Mouse (Mus musculus): Measurements from ENCODE around the gene Bach1.

Gene Bach1

DNA sequence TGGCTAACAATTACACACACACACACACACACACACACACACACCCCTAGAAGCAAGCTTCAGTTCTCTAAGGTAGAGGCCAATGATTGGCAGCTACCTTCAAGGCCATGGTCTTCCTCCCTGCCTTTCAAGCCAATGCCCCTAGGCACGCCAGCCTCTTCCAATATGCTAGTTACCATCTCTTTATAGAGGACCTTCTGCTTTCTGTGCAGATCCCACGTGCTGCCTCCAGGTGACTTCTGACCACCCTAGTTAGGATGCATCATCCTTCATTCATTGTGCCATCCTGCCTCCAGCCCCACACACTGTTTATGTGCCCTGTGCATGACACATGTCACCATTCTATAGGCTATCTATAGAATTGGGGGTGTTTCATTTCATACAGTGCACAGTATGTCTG, 45.6 kb downstream of the Bach1 start:
- no peak for DNase-seq

DNA sequence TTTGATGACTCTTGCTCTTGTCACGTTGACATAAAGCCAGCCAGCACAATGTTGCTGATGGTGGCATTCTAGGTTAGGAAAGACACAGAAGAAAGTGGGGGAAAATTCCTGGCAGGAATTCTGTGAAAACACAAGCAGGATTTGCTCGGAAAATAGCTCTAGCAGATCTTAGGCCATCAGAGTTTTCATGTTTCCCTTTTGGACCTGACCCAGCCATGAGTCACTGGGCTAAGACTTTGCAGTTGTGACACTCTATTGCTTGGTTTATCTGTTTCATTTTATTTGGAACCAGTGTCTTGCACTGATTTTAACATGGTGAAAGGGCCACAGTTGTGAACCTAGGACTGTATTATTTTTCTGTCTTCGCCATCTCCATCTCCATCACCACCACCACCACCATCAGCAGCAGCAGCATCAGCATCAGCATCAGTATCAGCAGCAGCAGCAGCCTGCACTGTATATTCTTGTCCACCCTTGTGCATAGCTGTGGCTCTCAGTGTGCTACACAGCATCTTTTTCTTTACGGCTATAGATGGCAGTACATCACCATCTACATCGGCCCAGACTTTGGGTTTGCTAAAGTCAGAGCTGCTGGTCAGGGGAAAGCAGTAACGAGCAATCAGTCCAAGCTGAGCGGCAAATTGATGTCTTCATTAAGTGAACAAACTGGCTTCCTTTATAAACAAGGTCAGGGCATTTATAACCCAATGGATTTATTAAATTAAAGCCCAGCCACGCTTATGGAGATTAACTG, 46.6 kb downstream of the Bach1 start:
- DNase-seq = no peak

DNA sequence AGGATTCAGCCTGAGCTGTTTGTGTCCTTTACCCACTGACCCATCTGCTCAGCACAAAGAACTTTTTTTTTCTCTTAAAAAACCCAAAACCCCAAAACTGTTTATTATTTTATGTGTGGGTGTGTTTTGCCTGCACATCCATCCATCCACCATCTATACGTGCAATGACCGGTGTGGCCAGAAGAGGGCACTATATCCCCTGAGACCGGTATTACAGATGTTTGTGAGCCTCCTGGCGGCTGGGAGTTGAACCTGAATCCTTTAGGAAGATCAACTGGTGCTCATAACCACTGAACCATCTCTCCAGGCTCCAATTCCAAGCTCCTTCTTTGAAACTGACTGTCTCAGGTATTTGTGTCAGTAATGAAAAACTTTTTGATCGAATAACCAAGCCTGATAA, 48.0 kb downstream of the Bach1 start:
- peak; percentile 86 to 92 for DNase-seq

DNA sequence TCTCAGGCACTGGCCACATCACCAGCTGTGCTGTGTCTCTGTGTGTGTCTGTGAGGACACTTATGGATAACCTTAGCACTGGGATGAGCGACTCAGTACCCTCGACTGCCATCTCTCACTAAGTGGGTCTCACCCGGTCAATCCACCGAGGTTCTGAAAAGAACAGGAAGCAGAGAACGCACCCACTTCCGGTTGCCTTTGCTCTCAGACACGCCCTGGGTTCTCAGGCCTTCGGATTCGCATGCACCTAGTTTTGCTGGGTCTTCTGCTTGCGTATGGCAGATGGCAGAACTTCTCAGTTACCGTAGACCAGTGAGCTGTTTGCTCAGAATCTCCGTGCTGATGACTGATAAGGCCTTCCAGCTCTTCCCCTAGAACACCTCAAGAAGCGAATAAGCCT, 52.5 kb downstream of the Bach1 start:
- no peak for DNase-seq

DNA sequence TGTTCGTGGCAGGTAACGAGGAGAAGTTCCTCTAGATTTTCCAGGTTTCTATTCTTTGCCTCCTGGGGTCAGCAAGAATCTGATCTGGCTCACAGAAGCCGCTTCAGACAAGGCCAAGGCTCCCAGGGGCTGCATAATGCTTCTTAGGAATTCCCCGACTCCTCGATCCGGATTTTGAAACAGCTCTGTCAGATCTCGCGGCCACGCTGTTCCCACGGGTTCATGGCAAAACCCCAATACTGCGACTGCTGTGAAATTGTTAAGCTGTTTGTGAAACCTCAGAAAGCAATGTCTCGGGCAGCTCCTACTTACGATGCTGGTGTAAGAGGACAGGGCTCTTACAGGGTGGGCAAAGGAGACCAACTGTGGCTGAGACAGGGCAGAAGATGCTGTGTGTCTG, 53.7 kb downstream of the Bach1 start:
- no peak for DNase-seq

DNA sequence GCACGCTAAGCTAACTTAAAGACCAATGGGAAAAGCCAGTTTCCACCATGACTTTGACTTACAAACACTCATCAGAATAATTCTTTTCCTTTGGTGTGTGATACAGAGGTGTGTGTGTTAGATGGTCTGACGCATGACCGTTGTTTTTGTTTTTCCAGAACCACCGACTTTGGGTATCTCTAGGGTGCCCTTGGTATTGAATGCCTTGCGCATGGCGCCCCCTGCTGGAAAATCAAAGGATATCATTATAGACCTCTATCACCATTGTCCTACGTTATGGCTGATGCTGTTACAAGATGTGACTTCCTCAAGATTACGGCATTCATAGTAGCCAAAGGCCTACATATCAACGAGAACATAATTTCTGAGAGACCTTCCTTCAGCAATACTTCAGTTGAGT, 56.1 kb downstream of the Bach1 start:
- DNase-seq = peak; percentile 35 to 81

DNA sequence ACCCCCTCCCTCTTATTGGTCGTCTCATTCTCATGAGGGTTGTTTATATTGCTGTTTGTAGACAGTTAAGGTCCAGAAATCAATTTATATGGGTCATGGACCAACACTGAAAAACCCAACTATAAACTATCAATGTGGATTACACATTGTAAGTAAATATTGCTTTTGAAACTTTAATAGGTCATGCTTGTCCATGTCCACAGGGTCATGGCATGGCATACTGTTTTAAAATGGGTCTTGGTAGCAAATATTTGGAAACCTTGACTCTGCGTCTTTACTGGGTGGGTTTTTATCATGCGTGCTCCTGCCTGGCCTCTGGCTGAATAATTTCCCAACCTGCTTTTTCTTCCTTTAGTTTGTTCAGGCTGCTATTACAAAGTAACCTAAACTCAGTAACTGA, 57.2 kb downstream of the Bach1 start:
- no peak for DNase-seq

DNA sequence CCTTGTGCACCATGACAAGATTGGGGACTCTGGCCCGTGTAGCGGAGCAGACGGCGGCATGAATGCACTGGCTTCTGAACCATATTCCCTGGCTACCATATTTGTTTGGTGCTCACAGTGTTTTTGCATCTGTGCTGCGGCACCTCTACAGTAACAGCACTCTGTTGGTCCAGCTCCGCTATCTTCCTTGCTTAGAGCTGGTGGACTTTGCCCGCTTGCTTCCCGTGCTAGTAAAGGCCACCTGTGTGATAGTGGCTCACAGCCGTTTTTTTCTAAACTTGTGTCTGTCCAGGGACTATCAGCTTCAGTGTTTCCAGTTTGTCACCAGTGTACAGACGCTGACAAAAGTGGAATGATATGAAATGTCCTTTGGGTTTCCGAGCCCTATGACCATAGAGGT, 59.3 kb downstream of the Bach1 start:
- peak; percentile 9 to 41 for DNase-seq

DNA sequence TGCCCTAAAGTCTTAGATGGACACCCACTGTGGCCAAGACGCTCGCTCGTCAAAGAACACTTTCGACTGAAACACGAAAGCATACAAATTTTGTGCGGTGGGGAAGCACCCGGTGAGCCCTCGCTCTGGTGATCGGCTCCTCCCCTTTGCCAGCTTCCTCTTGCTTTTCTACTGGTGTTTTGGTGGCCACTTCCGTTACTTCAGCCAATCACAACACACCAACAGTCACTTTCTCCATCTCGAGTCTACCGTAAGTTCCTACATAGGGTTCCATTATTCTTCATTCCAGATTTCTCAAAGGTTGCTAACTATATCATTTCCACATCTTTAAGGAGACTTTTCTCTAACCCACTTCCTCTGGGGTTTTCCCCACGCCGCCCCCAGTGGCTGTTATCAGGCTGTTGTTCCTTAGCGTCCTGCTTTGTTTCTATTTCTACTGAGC, 65.9 kb downstream of the Bach1 start:
- no peak for DNase-seq

DNA sequence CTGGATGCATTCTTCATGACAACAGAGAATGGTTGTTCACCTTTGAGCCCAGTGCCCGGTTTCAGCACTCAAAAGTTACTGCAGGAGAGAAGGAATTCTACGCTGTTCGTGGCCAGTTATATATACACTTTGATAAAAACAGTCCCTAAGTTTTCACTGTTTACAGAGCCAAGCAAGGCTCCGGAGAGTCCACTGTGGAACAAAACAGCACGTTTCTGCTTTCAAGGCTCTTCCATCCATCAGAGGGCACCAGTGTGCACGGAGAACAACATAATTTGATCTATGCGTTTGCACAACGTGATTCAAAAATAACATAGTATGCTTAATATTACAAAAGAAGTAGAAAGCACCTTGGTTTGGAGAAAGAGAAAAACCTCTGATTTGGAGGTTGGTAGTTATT, 67.2 kb downstream of the Bach1 start:
- DNase-seq = peak; percentile 34 to 64

DNA sequence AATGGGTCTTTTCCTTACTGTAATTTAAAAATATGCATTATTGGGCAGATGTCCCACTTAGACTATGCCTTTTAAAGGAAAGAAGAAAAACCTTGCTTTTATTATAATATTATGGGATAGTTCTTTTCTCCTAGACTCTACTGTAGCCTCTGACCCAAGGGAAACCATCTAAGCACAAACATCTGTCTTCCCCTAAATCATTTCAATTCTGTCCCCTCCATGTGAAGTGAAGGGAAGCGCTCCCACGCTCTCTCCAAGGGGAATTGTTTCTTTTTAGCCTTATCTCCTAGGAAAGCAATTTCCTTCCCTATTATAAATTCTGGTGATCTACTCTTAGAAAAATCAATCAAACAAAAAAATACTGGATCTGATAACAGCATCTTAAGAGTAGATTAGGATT, 71.8 kb downstream of the Bach1 start:
- DNase-seq = no peak

DNA sequence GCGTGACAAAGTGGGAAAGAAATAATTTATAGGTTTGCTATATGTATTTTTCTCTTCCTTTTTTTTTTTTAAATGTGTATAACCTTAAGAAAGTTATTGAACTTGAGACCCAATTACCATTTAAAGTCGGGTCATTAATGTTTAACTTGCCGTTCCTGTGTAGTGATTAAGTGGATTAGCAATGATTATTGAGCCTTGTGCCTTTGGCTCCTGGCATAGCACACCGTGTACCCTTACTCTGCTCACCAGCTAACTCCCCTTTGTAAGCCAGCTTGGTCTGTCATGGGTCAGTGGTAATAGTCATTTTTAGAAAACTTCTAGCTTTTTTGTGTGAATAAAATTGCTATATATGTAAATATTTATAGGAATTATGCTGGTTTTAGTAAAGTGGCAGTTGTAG, 73.2 kb downstream of the Bach1 start:
- peak; percentile 56 to 81 for DNase-seq

DNA sequence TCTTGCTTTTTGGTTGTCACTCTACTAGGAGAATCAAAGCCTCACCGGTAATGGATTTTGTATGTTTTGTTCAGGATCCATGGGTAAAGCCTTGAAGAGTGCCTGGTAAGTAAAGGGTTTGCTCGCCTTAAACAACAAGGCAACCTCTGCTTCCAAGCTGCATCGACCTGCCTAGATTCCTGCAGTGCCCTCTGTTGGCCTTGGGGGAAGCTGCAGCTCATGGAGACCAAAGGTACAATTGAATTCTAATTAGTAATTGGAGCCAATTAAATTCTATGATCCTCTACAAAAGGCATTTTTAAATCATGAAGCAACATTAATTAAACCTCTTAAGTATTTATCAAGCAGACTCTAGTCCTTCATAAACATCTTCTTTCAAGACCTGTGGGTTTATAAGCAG, 75.7 kb downstream of the Bach1 start:
- peak; percentile 61 to 72 for DNase-seq

DNA sequence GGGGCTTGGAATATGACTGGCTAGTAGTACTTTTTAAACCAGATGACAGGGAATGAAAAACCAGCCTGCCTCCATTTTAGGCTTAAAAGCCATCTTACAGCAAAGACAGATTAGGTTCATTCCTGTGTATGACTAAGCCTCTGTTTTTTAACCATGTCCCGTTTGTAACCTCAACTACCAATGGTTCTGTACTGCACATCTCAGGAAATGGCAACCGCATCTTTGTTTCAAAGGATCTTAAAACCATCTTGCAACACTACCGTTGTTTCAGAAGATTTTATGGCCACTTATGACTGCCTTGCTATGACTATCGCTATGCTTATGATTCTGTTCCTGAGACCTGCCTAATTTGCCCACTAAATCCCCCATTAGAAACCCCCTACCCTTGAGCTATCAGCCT, 78.6 kb downstream of the Bach1 start:
- no peak for DNase-seq

DNA sequence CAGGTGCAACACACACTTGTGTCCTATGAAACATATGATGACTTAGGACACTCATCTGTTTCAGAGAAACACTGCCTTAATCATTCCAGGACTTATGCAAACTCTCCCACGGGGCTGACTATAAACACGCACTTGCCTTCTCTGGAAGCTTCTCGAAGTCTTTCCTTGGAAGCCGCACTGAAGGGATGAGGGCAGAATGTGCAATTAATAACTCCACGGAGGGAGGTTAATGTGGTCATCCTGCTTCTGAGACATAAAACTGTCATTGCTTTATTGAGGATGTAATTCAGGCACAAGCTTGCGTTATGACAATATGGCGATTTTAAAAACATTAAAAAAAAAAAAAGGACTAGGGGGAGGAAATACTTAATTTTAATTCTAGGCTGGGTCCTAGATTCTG, 82.9 kb downstream of the Bach1 start:
- DNase-seq = peak; percentile 8 to 14

Measured in kidney, postnatal 36 days (tissue).